Mouse (Mus musculus) kidney, adult 18-20 months (tissue): Measurements from ENCODE around the gene Epc2.

Source experiments
- DNase-seq: peaks from one replicate; pipeline ENCODE4 v3.0.0; 2021

Gene Epc2

DNA sequence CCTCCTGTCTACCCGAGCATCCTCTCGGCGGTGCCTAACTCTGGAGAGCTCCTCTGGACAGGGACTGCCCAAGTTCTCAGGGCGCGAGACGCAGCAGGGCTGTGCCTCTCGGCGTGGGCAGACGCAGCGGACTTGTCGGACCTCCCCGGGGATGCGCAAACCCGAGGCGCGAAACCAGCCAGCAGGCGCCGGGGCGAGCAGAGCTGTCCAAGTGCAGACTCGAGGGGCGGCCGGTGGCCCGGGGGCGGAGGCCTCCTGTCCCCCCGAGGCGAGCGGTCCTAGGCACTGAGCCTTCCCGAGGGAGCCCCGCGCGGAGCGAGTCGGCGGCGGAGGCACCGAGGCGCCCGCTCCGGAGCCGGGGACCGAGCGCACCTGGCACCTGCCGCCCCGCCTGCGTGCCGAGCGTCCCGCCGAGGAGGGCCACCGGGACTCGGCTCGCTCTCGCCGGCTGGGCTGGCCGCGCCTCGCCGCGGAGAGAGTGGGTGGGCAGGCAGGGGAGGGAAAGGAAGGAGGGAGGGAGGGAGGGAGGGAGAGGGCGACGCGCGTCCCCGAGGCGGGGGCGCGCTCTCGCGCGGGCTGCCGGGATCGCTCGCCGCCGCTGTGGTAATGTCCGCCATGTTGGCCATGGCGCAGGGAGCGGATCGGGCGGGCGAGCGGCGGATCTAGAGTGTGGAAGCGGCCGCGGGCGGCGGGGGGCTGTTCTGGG, at the start of gene Epc2:
Gene Epc2, plus strand, starts transcription at position 556 of the 706 bp plus-strand sequence.
- peak; percentile 89 for DNase-seq

DNA sequence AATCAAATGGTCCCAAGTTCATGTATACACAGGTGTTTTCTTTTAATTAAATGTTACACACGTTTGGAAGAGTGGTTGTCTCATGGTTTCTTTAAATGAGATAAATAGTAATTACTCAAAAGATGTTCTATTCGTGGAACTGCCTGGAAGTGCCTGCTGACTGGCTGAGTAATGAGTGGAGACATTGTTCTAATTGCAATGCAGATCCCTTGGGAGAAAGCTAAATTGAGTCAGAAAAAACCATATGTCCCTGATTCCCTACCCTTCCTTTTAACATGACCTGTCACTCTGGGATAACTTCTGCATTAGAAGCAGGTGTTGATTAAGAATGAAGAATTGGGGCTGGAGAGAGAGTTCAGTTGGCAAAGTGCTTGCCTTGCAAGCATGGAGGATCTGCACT, 45.3 kb upstream of the Epc2 start:
- DNase-seq, result no peak

DNA sequence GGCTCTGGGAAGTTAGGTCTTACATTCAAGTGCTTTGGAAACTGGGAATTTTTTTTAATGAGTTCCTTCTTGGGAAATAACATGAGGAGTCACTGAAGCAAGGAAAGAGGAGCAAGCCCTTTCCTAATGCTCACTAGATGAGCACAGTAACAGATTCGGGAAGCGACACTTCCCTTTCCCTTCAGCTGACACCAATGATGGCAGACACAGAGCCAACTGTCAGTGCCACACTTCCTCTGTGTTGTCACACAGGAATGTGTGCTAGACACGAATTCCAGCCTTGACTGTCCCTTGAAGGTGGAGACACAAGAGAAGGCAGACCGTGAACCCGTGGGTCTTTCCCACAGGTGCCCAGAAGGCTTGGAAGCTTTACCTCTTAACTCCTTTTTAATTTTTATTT, 39.6 kb upstream of the Epc2 start:
- DNase-seq, result no peak

DNA sequence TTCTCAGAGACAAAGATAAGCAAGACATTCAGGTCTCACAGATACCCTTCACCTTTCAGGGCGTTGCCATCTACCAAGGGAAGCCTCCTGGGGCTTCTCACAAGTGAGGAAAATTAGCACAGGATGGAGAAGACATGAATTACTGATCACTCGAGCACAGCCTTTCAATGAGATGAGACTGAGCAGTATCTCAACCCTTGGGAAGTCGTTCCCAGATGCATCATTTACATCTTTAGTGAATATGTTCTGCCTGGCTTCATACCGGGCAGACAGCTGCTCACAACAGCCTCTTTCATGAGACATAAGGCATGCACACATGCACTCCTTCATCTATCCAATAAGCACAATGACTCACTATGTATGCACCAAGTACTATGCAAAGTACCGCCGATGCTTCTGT, 38.7 kb upstream of the Epc2 start:
- DNase-seq, result no peak

DNA sequence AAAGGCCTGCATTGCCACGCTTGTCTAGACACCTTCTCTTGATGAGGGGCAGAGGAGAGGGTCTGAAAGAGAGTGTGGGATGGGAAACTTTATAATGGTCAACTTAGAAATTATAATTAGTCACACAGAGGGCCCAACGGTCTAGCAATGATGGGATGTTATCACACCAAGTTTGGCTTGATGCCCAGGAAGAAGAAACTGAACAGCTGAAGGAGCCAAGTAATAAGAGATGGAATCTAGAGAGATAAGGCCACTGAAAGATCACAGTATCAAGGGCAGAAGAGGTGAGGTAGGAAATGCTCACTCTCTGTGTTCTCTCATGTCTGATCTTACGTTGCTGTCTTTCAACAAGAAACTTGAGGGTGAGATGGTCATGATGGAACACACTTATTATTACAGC, 35.4 kb upstream of the Epc2 start:
- no peak for DNase-seq

DNA sequence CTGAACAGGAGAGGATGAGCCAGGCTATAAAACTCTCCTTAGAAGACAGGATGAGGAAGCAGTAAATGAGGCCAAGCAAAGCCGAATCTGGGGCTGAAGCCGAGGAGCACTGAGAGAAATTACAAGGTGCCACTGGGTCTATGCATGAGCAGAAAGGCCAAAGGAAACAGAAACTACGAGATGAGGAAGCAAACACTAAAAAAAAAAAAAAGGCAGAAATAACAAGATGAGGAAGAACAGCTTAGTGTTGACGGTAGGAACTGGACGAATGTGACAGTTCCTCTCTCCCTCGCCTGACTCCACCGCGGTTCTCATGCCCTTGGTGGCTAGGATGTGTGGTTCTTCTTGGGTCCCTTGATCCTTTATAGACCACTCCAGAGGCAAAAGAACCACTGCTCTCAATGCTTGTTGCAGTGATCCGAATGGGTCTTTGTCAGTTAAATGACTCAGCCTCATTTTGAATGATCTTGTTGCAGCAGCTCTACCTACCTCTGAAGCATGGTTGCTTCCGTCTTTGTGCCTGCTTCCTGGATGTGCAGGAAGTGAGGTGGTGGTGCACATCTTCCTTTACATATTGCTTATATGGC, 34.2 kb upstream of the Epc2 start:
- DNase-seq, result no peak

DNA sequence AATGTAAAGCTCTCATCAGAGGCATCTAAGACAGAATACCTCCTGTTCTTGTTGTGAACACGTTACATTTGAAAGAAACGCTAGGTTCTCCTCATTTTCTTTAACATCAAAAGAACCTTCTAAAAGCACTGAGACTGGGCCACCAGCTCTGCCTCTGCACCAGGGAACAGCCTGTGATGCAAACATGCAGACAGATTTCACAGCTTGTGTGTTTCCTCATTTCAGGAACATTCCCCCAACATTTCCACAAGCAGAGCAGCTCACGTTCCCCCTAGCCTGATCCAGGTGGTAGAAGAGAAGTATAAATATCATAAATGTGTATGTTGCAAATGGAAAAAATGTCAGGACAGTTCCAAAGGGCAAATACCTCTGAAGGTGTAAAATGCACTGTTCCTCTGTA, 30.9 kb upstream of the Epc2 start:
- no peak for DNase-seq

DNA sequence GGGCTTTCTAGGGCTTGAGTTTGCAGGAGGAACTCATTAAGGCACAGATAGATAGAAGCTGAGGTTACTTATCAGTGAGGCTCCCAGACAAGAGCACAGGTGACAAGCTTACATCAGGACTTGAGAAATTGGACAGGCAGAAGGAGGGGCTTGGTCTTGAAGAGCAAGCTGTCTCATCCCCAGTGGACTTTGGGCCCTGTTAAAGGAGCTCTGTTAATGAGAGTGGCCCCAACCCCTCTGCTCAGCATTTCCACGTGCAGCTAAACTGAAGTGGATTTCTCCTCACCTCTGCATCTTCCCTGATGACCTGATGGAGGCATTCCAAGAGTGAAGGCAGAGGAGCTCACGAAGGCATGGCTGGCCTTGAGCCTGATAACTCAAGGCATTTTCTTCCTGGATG, 27.4 kb upstream of the Epc2 start:
- no peak for DNase-seq

DNA sequence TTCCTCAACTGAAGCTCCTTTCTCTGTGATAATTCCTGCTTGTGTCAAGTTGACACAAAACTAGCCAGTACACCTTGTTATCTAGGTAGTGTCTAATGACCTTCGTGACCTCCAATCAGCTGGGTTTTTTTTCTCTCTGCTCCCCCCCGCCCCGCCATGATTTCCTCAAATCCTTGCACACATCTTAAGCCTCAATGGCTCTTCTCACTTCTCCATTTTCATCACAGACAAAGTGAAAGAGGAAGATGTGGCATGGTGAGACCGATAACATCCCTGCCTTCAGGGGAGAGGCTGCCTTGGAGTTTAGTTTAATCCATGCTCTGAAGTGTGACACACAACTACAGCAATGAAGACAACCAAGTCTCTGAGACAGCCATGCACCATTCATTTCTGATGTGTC, 26.5 kb upstream of the Epc2 start:
- no peak for DNase-seq

DNA sequence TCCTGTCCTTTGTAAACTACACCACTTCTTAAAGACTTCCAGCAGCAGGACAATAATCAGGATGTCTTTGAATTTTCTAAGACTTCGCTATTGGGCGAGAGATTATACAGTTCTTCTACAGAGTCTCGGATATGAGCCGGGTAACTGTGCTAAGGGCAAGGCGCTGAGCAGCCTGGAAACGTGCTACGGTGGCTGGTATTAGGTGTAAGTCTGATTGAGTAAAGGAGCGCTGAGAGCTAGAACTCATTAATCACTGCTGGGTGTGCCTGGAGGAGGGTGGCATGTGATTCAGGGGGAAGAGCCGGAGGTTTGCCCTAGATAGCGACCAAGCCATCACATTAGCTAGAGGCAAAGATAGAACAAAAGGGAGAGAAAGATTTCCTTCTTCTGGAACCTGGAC, 25.1 kb upstream of the Epc2 start:
- no peak for DNase-seq

DNA sequence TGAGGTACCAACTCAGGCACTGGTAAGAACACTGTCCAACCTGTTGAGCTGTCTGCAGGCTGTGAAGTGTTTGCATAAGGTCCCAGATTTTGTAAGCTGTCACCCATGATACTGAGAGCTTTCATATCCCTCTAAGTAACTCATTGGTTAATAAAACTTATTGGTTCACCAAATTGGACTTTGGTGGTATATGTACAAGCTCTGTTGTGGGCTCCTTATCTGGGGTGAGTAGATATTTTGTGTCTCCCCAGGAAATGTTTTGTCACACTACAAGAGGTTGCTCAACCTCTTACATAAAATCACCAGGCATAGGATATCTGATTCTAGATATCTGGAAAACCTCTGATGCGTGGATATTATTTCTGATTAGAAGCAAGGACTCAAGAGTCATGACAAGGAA, 20.3 kb upstream of the Epc2 start:
- DNase-seq, result no peak

DNA sequence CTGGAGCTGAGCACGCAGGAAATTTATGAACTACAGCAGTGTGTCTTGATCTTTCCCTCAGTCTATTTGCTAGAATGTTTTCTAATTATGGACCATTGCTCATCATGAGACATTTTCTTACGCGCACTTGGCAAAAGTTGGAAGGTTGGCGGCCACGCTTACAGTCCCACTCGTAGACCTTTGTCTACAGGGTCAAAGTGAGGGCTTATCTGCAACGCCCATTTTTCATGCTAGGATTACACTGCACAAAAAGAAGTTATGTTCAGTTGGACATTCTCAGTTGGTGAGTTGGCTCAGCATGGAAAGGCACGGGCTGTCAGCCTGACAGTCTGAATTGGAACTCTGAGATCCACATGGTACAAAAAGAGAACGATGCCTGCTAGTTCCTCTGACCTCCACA, 18.1 kb upstream of the Epc2 start:
- no peak for DNase-seq

DNA sequence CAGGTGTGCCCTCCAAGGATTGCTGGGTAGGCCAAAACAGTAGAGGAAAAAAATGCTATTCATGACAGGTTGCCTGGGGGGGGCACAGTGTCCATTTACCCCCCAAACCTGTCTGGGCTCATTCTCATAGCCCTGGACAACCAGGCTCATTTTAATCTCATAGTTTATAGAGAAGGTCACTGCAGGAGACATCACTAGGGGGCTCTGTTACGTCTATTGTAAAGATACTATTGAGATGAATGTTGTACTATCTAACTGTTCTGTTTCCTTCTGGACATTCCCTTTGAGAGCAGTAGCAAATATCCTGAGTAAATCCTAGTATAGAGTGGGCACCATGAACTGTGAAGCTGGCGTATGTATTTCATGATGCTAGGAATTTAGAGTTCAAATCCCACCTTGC, 5.0 kb upstream of the Epc2 start:
- DNase-seq, result no peak

DNA sequence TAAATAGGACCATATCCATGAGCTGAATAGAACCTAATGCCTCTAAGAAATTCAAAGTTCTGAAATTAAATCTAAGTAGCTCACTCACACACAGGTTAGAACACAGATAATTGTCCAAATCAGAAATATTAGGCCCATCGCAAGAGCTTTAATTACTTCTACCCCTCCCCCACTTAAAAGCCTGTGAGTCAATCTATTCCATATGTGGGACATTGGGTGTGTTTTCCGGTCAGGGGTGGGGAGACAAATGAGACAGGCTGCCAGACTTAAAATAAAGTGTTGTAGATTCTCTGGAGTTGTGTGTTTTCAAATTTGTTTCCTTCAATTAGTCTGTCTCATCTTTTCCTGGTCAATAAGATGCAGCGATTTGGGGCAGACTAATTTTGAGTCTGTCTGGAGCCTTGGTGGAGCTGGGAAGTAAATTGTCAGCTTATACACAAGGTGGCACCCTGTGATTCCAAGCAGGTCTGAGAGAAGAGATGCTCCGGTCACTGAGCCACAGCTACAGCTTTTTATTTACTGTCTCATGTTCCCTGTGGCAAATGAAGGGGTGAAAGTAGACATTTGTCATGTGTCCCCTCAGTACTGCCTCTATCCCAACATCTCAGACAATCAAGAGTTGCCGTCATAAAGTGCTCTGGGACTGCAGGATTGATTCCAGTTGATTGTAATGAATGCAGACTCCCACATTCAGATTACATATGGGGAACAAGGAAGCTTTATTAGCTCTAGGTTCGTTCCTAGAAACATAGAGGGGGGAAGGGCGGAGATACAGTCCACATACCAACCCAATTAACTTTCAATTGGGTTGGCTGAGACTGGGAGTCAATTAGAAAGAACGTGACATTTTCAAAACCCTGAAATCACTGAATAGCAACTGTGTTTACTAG, 3.5 kb upstream of the Epc2 start:
- no peak for DNase-seq

DNA sequence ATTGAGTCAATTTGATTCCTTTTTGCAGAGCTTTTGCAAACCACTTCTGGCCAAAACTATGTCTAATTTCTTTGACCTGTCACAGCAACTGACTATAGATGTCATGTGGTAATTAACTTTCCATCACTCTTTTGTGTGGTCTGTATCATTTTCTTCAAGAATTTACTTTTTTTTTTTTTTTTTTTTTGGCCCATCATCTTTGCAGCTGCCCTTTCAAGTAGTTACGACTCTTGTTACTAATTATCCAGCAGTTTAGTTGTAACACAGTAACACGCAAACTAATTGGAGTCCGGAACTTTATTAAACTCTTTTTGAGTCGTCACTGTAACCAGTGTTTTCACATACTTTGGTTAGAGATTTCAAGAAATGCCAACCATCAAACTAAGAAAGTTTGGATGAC, 819 bp upstream of the Epc2 start:
- no peak for DNase-seq

DNA sequence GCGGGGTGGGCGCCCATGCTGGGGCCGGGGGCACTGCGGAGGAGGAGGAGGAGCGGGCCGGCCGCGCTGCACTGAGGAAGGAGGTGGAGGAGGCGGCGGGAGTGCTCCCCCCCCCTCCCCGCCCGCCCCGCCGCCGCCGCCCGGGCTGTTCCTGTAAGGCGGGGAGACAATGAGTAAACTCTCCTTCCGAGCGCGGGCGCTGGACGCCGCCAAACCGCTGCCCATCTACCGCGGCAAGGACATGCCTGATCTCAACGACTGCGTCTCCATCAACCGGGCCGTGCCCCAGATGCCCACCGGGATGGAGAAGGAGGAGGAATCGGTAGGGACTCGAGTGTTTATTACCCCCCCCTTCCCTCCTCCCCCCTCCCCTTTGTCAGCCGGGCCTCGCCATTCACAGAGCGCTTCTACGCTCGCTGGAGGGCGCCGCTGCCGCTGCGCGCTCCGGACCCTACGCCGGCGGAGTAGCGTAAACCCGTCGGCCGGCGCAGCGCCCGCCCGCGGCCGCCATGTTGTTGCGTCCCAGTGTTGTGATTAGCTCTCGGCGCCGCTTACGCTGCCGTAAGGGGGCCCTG, 438 bp downstream of the Epc2 start:
- DNase-seq, result peak; percentile 97

DNA sequence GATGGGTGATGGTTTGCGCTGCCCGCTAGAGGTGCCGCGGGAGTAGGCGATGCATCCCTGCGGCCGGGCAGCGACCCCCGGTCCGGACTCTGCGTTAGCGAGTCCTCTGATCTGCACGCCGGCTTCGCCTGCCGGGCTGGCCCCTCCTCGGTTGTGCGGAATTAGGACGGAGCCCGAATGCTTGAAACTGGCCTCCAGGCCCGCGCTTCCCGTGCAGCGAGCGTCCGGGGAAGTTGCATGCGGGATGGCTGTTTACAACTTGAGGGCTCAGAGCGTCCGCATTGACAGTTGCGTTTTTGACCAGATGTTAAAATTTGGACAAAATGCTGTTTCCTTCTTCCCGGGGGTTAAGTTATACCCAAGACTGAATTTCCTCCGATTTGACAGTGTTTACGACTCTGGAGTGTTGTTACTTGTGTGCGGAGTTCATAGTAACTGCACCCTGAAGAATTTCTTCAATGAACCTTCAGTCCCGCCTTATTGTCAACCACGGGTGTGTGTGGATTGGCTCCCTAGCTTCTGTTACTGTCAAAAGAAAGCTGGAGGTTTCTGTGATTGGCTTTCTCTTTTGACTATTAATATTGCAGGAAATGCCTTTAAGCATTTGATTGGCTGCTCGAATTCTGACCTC, 1.3 kb downstream of the Epc2 start:
- DNase-seq, result peak; percentile 60

DNA sequence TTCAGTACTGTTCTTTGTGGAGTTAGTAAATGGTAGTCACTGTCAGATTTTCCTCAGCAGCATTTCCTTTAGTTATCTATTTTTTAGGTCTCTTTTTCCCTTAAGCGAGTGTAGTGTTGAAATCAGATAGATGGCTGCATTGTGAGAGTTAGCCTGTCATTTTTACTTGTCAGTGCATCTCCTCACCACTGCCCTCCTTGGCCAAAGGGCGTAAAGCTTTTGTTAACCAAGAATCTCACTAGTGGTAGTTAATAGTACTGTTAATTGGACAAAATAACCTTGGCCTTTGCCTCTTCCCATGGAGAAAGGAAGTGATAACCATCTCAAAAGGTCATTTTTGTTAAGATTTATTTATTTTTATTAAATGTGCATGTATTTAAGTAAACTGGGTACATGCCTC, 6.5 kb downstream of the Epc2 start:
- no peak for DNase-seq

DNA sequence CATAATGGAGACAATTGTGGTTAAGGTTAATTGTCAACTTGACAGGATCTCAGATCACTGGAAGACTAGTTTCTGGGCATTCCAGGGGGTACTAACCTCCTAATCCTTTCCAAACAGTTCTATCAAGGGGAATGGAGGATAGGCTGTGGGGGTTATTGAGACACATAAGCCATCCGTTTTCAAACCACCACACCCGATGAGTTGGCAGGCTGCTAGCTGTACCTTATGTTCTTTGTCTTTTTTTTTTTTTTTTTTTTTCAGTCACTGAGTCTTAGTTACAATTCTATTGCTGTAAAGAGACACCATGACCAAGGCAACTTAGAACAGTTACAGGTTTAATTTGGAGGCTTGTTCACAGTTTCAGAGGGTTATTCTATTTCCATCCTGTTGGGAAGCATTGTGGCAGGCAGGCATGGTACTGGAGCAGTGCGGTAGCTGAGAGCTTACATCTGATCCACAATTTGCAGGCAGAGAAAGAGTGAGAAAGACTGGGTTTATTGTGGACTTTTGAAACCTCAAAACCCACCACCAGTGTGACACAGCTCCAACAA, 14.5 kb downstream of the Epc2 start:
- no peak for DNase-seq

DNA sequence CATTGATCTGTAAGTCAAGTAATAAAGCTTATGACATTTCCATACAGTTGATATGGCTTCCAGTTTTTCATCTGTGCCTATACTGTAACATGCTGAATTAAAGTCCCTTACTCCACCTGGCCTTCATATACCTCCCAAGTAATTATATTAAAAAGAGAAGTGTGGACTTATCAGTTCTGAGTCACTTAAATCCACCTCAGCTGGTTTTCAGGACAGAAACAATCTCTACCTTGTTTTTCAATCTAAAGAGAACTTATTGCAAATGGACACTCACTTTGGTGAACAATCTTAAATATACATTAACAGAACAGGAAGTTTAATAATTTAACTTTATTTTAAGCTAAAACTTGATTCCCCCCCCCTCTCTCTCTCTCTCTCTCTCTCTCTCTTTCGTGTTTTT, 15.8 kb downstream of the Epc2 start:
- no peak for DNase-seq

DNA sequence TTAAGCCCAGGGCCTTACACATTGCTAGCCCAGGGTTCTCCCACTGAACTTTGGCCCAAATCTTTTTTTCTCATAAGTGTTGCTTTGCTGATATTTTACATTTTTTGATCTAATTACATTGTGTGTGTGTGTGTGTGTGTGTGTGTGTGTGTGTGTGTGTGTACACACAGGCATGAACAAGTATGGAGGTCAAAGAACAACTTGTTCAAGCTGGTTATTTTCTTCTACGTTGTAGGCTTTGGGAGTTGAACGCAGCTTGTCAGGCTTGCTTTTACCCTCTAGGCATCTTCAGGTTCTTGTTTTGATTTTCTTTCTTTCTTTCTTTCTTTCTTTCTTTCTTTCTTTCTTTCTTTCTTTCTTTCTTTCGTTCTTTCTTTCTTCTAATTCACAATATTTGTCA, 19.9 kb downstream of the Epc2 start:
- DNase-seq, result no peak

DNA sequence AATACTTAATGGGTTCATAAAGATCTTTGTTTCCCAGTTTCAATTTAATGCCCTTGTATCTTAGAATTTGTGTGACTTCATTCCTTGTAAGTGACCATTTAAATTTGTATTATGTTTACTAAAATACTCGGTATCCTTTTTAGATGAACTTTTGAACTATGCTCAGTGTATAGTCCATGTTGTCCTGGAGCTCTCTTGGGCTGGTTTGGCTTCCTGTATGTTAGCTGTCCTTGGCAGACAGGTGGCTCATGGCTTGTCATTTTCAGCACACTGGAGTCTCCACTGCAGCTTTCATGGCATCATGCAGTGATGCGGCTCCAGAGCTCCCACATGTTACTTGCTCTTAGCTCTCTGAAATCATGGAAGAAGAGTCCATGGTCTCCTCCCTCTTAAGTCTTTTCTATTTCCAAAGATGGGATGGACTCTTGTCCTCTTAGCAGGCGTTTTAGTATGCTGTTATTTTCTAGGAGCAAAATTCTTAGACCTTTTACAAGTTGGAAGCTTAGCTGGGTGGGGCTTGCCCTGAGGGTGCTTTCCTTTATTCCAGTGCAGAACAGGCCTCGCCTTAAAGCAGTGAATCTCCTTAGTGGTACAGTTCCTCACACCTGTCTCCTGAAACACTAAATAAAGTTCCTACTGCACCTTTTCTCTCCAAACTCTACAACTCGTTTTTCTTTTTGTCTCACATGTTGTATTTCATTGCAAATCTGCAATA, 20.5 kb downstream of the Epc2 start:
- DNase-seq, result no peak
